Mouse (Mus musculus) liver, embryonic 11.5 days (tissue): ENCODE data around the gene Ube4a. TPM values are rescaled to one million over a fixed set of nuclear protein-coding genes. Genes with fewer than 3 reads are reported as not detected.

ENCODE experiments used
- ATAC-seq: fragments of 200-750 bp; cut with Nextera tagmentation; replicated peaks from 2 replicates; pipeline ENCODE4 v1.8.0; 2017; ENCODE audit warnings: moderate number of reproducible peaks, mild to moderate bottlenecking, moderate TSS enrichment, moderate library complexity; ENCODE audit not compliant: low FRiP score
- DNase-seq: peaks from one replicate; pipeline ENCODE4 v3.0.0-alpha.2; 2017; ENCODE audit warnings: low spot score
- H3K27ac ChIP-seq: fragments of 300-500 bp; sonication (generic); 2 replicates; pipeline ENCODE4 v1.5.1; 2014; ENCODE audit warnings: mild to moderate bottlenecking, low read depth, low read length, control low read depth
- H3K27me3 ChIP-seq: fragments of 300-500 bp; sonication (generic); replicated peaks from 2 replicates; pipeline ENCODE4 v1.6.1; 2014; ENCODE audit warnings: low read length, mixed read lengths; ENCODE audit not compliant: control insufficient read depth, insufficient read depth
- H3K36me3 ChIP-seq: fragments of 300-500 bp; sonication (generic); 2 replicates; pipeline ENCODE4 v1.6.1; 2014; ENCODE audit warnings: mild to moderate bottlenecking, low read length, moderate library complexity, mixed read lengths; ENCODE audit not compliant: control insufficient read depth, insufficient read depth
- H3K4me1 ChIP-seq: fragments of 300-500 bp; sonication (generic); replicated peaks from 2 replicates; pipeline ENCODE4 v1.6.1; 2014; ENCODE audit warnings: low read length, mixed read lengths; ENCODE audit not compliant: control insufficient read depth, insufficient read depth
- H3K4me2 ChIP-seq: fragments of 300-500 bp; sonication (generic); 2 replicates; pipeline ENCODE4 v1.6.1; 2014; ENCODE audit warnings: mild to moderate bottlenecking, control low read depth, moderate library complexity
- H3K4me3 ChIP-seq: fragments of 300-500 bp; sonication (generic); 2 replicates; pipeline ENCODE4 v1.5.1; 2014; ENCODE audit warnings: low read depth, low read length, control low read depth
- H3K9ac ChIP-seq: fragments of 300-500 bp; sonication (generic); 2 replicates; pipeline ENCODE4 v1.6.1; 2014; ENCODE audit warnings: low read depth, low read length, control low read depth
- H3K9me3 ChIP-seq: fragments of 300-500 bp; sonication (generic); 2 replicates; pipeline ENCODE4 v1.6.1; 2016; ENCODE audit warnings: low read length, inconsistent platforms, mixed read lengths; ENCODE audit not compliant: control insufficient read depth
- WGBS: fragments of 180-500 bp; shearing (Covaris S2); extraction: QIAGEN DNeasy Blood & Tissue Kit; methylation state at CpG from one replicate; pipeline ENCODE4 v1.1.7; 2014; 5-methylcytosine and 5-hydroxymethylcytosine counted together
- polyA plus RNA-seq: library from polyadenylated mRNA; unstranded; fragments of >200 nt; fragmentation: Nextera tagmentation; extraction: Ambion mirVana; gene quantifications from 2 replicates; pipeline ENCODE4 v1.2.1, GENCODE M21; 2014

Ube4a gene
- polyA plus RNA-seq, 1 experiment from 2014 or later = 19.5 TPM

GRCm38 (mm10) chr9:44882981-44883569, 82.3 kb downstream of the Ube4a start:
- H3K36me3 ChIP-seq = no peaks in the 10 kb centered on the region; the same call in 1 of the 2 replicates
- no peaks in the 10 kb centered on the region for H3K9me3 ChIP-seq
- 2% methylated on average over 21 of the region's 21 CpGs for WGBS
- H3K4me2 ChIP-seq = peak overlapping the region; percentile 99
- DNase-seq (no peak), ATAC-seq (no peak)
- H3K27me3 ChIP-seq = no peaks in the 10 kb centered on the region
- peaks cover 18% of the 10 kb centered on the region for H3K4me1 ChIP-seq
- peak overlapping the region; percentile 98; the same call in 1 of the 2 replicates for H3K27ac ChIP-seq
- peak overlapping the region; percentile 85 for H3K9ac ChIP-seq
- peak overlapping the region; percentile 99 for H3K4me3 ChIP-seq

GRCm38 (mm10) chr9:44882436-44882980, 82.9 kb downstream of the Ube4a start:
- Histone ChIP-seq H3K27ac (peak overlapping the region; percentile 98), H3K4me3 (peak overlapping the region; percentile 99), H3K9ac (peak overlapping the region; percentile 85), H3K27me3 (no peaks in the 10 kb centered on the region), H3K9me3 (no peaks in the 10 kb centered on the region), H3K4me2 (peak overlapping the region; percentile 99), H3K36me3 (peaks cover 1% of the 10 kb centered on the region; the same call in 1 of the 2 replicates), H3K4me1 (peaks cover 20% of the 10 kb centered on the region)
- under 1% methylated on average over 27 of the region's 27 CpGs for WGBS
- ATAC-seq (peak; percentile 39; the same call in 1 of the 2 replicates), DNase-seq (peak; percentile 78)

- H3K4me2 ChIP-seq = peak overlapping the region; percentile 99
- peak overlapping the region; percentile 99 for H3K4me3 ChIP-seq
- no peaks in the 10 kb centered on the region for H3K27me3 ChIP-seq
- peak overlapping the region; percentile 85 for H3K9ac ChIP-seq
- H3K27ac ChIP-seq = peak overlapping the region; percentile 98
- ATAC-seq (peak; percentile 72), DNase-seq (peak; percentile 85)
- H3K9me3 ChIP-seq = no peaks in the 10 kb centered on the region
- H3K36me3 ChIP-seq = peaks cover 4% of the 10 kb centered on the region; the same call in 1 of the 2 replicates
- WGBS = under 1% methylated on average over 29 of the region's 29 CpGs
- H3K4me1 ChIP-seq = peaks cover 22% of the 10 kb centered on the region
These were observed 83.4 kb downstream of the Ube4a start for GRCm38 (mm10) chr9:44881941-44882435.

GRCm38 (mm10) chr9:44881221-44881871, 84.1 kb downstream of the Ube4a start, which contains the start of gene Kmt2a:
Kmt2a (minus strand) TSS chr9:44881296.
- DNase-seq = peak; percentile 100
- H3K4me2 ChIP-seq = peak within 1 kb of the TSS; percentile 99
- no peaks in the 10 kb centered on the region for H3K27me3 ChIP-seq
- H3K36me3 ChIP-seq = peaks cover 4% of the 10 kb centered on the region; the same call in 1 of the 2 replicates
- no peaks in the 10 kb centered on the region for H3K9me3 ChIP-seq
- H3K4me1 ChIP-seq = peaks cover 22% of the 10 kb centered on the region
- under 1% methylated on average over 54 of the region's 71 CpGs for WGBS
- H3K9ac ChIP-seq = peak within 1 kb of the TSS; percentile 88
- peak; percentile 83 for ATAC-seq
- H3K27ac ChIP-seq = peak within 1 kb of the TSS; percentile 98
- H3K4me3 ChIP-seq = peak within 1 kb of the TSS; percentile 99

- ATAC-seq (peak; percentile 9; the same call in 1 of the 2 replicates), DNase-seq (peak; percentile 38)
- H3K27ac ChIP-seq = peak overlapping the region; percentile 98
- H3K27me3 ChIP-seq = no peaks in the 10 kb centered on the region
- no peaks in the 10 kb centered on the region for H3K9me3 ChIP-seq
- peak overlapping the region; percentile 99 for H3K4me3 ChIP-seq
- H3K36me3 ChIP-seq = peaks cover 4% of the 10 kb centered on the region; the same call in 1 of the 2 replicates
- WGBS = under 1% methylated on average over 38 of the region's 44 CpGs
- peaks cover 22% of the 10 kb centered on the region for H3K4me1 ChIP-seq
- H3K4me2 ChIP-seq = peak overlapping the region; percentile 95
- H3K9ac ChIP-seq = peak overlapping the region; percentile 88
These were observed 84.9 kb downstream of the Ube4a start for GRCm38 (mm10) chr9:44880309-44881081.

- Histone ChIP-seq H3K4me1 (peaks cover 22% of the 10 kb centered on the region), H3K27ac (peak overlapping the region; percentile 42; the same call in 1 of the 2 replicates), H3K36me3 (peaks cover 4% of the 10 kb centered on the region; the same call in 1 of the 2 replicates), H3K4me2 (peak overlapping the region; percentile 95), H3K4me3 (peak overlapping the region; percentile 99), H3K9me3 (no peaks in the 10 kb centered on the region), H3K9ac (peak overlapping the region; percentile 88), H3K27me3 (no peaks in the 10 kb centered on the region)
- no peak for ATAC-seq
- peak; percentile 48 for DNase-seq
- WGBS = under 1% methylated on average over 13 of the region's 13 CpGs
These were observed 85.6 kb downstream of the Ube4a start for GRCm38 (mm10) chr9:44879694-44880271.

GRCm38 (mm10) chr9:44878776-44879500, 86.5 kb downstream of the Ube4a start:
- H3K27me3 ChIP-seq = no peaks in the 10 kb centered on the region
- no peak for ATAC-seq
- peaks cover 24% of the 10 kb centered on the region for H3K4me1 ChIP-seq
- H3K4me3 ChIP-seq = peak overlapping the region; percentile 99
- H3K9ac ChIP-seq = peak overlapping the region; percentile 88
- peak overlapping the region; percentile 42; the same call in 1 of the 2 replicates for H3K27ac ChIP-seq
- H3K9me3 ChIP-seq = no peaks in the 10 kb centered on the region
- no peak for DNase-seq
- peaks cover 4% of the 10 kb centered on the region; the same call in 1 of the 2 replicates for H3K36me3 ChIP-seq
- WGBS = 20% methylated on average over 9 of the region's 9 CpGs
- peak overlapping the region; percentile 95 for H3K4me2 ChIP-seq
